Mouse (Mus musculus) kidney, adult 8-10 months (tissue): Measurements from ENCODE around the gene Nelfb.

ENCODE experiments used
- DNase-seq, 2 experiments: peaks; one replicate each; pipeline ENCODE4 v3.0.0; 2022

Gene Nelfb

DNA sequence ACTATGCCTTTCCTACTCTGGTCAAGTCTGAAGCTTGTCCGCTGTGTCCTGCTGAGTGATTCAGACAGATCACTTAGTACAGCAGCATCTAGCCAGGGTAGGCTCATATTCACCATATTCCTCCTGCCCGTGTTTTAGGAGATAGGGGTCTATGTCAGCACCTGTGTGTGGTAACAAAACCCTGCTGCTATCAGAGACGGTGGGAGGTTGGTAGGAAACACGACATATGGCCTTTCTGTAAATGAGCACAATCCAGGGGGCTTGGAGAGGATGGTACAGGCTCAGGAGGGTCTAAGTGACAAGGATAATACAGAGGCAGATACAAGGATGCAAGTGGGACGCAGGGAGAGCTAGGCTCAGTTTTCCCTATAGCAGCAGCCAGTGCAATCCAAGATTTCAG, 18.3 kb upstream of the Nelfb start:
- no peak for DNase-seq

DNA sequence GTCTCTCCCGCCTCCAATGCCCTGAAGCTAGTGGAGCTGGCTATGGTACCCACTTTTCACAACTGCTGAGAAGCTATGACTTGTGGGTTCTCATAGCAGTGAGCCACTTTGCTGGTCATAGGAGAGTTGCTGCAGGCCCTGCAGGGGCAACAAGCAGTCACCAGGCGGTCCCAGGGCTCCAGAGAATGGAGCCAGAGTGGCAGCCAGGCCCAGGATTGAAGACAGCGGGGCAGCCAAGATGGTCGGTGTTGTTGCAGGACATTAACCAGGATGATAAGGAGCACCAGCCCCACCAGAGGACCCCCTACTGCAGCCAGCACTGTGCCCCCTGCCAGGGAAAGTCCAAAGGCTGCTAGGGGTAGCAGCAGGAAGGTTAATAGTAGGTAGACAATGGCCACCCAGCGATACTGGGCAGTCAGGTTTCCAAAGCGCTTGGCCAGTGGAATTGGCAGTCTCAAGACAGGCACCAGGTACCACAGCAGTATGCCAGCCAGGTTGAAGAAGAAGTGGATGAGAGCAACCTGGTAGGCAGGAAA, 17.8 kb upstream of the Nelfb start:
- no peak for DNase-seq

DNA sequence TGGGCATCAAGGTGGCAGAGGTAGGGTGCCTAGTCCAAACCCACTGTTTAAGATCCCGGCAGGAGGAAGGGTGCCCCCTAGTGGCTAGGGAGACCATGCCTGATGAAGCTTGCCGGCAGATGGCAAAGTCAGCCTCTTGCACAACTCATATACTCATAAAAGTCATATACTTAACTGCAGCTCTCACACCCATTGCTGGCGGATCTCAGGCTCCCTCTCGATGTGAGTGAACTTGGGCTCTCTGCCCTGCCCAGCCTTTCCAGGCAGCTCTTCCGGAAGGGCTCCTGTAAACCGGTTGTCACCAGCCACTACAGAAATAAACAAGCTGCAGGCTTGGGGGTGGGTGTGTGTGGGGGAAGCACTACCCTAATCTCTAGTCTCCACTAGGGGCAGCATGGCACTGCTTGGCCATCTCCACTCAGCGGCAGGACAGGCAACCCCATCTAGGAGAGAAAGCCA, 17.2 kb upstream of the Nelfb start:
- DNase-seq: peak; percentile 91 to 94

DNA sequence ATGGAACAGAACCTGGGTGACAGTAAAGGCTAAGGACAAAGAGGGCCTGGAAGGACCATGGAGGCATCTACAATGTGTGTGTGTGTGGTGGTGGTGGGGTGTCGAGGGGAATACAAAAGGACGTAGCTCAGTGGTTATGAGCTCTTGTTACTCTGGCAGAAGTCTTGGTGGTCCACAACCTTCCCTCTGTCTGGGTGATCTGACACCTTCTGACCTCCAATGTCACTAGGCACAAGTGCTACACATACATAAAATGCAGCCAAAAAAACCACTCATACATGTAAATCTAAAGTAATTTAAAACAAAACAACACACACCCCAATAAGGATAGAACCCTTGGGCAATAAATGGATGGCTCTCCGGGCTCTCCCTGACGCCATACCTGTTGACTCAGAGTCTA, 16.1 kb upstream of the Nelfb start:
- DNase-seq: no peak

DNA sequence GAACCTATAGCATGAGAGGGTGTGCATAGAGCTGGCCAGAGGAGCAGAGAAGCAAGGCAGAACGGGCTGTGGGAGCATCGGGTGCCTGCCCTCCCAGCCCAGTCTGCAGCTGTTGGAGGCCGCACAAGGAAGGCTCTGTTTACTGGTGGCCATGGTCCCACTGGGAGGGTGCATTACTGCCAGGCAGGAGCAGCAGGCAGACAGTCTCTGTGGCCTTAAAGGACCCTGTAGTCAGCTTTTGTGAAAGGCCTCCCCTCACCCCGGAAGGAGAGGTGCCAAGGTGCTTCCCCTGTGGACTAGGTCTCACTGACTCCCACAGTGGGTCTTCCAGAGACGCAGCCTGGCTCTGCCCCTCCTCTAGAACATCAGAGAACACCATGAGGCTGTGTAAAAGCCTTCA, 15.6 kb upstream of the Nelfb start:
- DNase-seq: no peak

DNA sequence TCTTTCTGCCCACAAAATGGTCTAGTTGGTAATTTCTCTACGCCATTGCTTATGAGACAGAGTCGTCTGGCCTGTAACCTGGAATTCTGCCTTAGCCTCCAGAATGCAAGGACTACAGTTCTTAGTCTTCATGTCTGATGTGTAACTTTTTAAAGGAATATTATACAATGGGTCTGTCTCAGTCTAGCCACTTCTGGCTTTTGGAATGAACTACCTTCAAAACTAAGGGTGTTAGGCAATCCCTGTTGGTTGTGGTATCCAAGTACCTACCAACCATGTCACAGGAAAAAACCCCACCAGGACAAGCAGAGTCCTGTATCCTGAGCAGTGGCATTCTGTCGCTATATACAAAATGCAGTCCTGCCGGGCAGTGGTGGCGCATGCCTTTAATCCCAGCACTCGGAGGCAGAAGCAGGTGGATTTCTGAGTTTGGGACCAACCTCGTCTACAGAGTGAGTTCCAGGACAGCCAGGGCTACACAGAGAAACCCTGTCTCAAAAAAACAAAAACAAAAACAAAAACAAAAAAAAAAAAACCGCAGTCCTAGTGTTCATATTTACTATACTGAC, 14.6 kb upstream of the Nelfb start:
- no peak for DNase-seq

DNA sequence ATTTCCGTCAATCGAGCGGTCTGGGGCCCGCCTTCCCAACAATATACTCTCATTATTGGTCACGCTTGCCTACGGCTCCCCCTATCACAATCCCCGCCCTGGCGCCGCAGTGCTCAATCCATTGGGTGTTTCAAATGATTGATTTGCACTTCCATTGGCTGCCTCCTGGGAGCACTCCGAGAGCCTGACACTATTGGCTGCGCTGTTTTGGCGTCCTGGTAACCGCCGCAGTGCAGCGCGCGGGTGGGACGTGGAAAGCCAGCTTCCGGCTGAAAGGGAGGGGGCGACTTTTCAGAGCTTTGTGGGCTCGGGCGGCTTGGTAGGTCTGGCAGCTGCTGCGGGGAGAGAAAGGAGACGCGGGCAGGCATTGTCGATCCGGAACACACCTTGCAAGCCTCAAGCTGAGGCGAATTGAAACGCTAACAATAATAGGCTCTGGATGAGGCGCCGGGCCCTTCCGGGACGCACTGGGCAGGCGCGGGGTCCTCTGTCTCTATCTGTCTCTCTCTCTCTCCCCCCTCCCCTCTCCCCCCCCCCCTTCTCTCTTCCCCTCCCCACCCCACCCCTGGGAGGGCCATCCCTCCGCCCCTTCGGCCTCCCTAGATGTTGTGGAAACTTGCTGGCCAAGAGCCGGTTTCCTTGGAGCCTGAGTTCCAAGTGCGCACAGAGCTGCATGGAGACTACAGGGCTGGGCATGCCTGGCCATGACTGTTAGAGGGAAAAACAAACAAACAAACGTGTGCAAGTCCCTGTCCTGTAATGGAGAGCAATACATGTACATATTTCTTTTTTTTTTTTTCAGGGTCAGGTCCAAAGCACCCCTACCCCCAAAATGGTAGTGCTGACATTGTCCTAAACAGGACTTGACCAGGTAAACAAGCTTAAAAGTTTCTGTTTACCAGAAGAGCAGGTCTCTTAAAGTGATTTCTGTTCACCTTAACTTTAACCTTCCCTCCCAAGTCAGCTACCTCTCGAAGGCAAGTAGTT, 13.8 kb upstream of the Nelfb start:
- peak; percentile 99 to 100 for DNase-seq

DNA sequence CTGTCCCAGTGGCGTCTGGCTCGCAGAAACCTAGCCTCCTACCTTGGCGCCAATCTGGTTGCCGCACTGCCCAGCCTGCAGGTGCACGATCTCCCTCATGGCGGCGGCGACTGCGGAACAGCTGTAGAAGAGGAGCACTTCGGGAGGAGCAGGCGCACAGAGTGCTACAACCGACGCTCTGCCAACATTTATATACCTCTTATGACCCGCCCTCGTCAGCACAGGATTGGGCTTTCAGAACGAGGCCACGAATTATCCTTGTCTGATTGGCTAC, 13.1 kb upstream of the Nelfb start, which contains the start of gene Tubb4b:
Gene Tubb4b (minus strand): TSS at position 211 of the 274 bp plus-strand sequence.
- no peak for DNase-seq

DNA sequence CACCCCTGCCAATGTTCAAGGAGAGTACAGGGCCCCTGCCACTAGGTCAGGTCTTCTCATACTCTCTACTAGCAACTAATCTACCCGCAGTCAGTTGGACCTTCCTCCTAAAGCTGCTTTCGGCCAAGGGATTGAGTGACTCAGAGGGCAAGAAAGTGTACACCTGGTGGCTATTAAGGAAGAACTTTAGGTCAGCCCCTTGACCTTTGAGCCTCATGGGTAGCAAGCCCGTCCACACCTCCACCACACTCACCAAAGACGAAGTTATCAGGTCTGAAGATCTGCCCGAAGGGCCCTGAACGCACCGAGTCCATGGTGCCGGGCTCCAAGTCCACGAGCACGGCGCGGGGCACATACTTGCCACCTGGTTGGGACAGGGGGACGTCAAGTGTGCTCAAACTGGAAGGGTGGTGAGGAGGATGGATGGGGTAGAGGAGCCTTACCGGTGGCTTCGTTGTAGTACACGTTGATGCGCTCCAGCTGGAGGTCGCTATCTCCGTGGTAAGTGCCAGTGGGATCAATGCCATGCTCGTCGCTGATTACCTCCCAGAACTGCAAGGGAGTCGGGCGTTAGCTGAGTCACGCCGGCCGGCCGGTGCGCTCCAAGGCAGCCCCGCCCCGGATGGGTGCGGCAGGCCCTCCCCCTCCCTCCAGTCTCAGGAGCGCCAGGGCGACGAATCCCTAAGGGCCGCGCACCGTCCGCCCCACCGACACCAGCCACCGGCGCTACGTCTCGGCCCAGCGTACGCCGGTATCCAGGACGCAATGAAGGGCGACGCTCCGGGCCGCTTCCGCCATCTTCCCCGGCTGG, 12.6 kb upstream of the Nelfb start:
- DNase-seq: peak; percentile 79 to 84

DNA sequence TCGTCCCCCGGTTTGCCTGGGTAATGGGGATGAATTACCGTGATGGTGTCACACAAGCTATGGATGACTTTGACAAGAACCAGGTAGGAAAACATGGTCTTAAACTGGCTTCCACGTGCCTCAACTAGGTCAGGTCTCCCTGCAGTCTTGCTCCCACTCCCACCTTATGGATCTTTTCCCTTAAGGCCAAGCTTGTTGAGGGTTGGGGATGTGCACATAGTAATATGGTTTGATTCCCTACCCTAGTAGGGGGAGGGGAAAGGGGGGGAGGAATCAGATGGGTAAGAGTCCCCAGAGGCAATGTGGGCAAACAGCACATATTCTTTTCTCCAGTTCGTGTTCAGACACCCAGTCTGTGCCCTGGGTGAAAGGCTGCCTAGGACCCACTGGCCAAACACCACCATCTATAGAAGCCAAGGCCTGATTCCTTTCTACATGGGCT, 10.1 kb upstream of the Nelfb start:
- no peak for DNase-seq

DNA sequence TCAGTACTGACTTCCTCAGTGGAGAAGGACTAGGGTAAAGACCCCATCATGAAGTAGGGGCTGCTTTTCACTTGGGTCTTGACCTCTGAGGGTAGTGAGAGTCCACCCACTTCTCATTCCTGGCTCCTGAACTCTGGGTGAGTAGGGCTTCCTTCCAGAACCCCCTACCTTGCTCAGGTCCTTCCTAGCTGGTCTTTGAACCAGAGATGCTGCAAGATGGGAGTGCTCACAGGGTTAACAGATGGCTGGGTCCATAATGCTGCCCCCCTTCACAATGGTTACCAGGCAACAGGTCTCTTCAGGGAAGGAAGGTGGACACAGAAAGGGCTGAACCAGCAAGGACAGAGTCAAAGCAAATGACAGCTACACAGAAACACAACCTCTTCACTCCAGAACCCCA, 7.2 kb upstream of the Nelfb start, which contains the start of gene Fam166a:
Gene Fam166a (plus strand): TSS at position 301 of the 400 bp plus-strand sequence.
- DNase-seq: no peak

DNA sequence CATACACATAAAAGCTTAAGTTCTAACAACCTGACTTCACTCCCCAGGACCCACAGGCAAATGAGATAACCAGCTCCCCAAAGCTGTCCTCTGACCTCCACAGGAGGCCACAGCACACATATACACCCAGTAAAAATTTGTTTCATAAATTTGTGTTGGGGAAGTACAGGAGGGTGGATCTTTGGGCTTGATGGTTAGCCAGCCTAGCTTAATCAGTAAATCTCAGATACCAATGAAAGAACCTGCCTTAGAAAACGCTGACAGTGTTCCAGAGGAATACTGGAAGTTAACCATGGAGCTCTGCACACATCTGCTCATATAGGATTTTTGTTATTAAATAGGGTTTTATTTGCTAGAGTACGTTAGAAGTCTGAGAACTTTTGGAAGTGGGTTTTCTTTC, 6.4 kb upstream of the Nelfb start:
- DNase-seq: no peak

DNA sequence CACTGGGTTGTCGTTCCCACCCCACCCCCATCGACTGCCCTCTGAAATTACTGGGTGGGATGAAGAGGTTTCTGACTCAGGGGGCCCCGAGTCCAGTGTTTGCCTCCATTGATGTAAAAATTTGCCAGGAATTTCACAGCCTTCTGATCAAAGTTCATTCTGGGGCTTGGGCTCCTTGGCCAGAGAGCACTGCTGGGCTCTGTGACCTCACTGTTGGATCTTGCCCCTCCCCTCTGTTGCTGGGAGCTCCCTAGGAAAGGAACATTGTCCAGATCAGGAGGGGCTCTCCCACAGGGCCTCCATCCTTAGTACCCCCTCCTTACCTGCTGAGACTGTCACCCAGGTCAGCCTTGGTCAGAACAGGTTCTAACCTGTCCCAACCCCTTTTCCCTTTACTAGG, 3.2 kb upstream of the Nelfb start, which contains the start of gene Stpg3:
Gene Stpg3 (minus strand): TSS at position 194 of the 400 bp plus-strand sequence.
- peak; percentile 56 to 68 for DNase-seq

DNA sequence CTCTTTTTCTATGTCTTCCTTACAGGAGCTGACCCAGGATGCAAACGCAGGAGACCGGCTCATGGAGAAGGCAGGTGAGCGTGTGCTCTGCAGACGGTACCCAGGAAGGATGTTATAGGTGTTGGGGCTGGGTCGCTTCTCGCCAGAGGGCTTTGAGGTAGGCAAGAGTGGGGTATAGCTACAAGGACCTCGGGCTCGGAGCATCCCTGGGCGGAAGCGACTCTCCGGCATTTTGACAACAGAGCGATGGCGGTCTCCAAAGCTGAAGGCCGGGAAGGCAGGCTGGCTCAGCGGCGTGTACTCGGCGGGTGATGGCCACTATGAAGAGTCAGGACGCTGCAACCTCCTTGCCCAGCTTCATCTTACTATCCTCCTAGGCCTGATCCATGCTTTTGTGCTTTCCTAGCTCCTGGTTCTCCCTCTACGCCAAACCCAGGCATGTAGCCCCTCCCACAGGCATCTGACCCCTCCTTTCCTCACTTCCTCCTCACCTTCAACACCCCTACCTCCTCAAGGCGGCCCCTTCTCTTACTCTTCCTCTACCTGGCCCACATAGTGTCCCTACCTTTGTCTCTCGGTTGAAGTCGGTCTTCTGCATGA, 2.1 kb upstream of the Nelfb start:
- no peak for DNase-seq

DNA sequence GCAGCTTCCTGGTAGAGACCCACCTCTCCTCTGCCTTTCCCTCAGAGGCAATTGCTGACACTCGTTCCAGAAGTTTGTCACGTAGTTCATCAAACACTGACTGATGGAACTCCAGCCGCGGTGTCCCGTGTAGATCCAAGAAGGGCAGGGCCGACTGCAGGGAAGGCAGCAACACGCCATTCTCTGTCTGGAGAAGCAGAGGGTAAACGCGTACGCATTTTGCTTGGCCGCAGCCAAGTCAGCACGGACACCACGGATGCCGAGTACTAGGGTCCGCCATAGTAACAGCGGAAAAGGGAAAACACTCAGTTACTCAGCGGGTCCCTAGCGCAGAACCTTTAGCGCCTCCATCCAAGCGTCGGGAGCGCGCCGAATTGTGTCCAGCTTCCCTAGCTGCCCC, 603 bp downstream of the Nelfb start:
- no peak for DNase-seq

DNA sequence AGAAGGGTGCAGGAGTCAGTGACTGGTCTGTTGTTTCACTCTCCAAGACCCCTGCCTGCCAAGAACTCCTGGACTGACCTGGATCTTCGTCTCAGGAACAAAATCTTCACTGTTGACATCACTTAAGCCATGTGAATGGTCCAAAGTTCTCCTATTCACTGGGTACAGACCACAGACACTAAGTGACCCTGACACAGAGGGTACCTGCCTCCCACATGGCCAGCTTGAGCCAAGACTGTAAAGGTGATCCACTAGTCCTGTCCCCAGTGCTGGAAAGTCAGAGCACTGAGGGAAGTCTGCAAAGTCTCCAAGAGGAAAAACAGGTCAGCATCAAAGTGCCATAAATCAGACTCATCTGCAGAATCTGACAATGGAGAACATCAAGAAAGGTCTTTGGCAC, 3.7 kb downstream of the Nelfb start:
- no peak for DNase-seq

DNA sequence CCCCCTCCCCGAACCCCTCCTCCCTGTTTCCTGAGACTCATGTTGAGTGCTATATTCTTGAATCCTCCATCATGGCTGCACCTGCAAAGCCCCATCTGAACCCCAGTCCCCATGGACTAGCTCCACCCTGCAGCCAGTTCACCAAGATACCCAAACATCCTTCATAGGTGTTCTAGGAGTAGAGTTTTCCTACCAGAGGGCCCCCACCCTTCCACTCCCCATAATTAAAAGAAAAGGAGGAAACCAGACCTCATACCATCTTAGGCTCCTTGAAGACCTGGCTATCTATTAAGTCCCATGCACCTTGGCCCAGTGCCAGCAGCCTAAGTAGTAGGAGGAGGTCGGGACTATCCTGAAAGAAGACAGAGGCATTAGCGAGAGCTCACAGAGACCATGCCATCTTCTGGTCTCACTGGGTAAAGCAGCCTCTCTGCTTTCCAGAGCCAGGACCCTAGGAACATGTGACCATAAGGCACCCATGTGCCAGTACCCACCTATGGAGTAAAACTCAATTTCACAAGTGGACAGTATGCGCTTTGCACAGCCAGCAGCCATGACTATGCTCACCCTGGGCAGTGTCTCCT, 7.6 kb downstream of the Nelfb start:
- no peak for DNase-seq

DNA sequence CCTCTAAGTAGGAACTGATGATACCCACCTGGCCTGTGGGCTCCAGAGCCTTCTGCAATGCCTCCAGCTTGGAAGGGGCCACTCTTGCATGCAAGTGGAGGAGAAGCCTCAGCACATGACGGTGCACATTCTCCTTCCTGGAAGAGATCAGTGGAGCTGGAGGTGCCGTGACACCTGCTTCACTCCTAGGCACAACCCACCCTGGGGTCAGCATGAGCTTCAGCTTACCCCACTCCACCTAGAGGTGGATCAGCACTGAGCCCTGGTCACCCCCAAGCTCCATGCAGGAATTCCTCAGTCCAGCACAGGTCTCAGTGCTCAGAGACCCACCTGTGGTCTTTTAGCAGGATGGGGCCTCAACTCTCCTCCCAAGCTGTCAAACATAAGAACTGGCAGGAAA, 10.7 kb downstream of the Nelfb start:
- no peak for DNase-seq

DNA sequence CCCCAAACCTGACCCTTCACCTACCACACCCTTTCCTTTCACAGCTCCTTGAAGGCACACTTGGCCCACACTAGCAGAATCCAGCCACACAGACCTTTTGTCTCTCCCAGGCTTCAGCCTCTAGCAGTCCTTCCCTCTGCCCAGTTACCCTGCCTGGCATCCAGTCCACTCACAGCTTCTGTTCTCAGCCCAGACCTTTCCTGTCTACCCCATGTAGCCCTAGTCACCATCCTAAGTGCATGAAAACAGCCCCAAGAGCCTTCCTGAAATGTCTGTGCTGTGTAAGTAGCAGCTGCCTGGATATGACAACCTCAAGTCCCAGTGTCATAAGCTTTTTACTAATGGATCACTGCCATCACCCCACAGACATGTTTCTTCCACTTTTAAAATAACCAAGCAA, 13.3 kb downstream of the Nelfb start:
- no peak for DNase-seq

DNA sequence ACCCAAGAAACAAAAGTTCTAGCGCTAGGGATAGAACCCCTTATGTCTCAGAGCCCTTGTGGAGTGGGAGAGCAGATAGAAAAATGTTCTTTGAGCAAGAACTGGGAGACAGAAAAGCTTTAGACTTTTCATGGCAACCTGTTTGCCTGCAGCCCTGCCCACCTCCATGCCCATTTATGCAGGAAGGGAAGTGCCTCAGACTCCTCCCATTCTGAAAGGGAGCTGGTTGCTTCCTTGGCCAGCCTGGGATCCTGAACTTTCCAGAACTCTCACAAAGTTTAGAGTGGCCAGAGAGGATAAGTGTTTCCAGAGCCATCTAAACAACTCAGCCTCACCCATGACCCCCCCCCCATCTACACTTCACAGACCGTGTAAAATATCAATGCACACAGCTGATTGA, 14.1 kb downstream of the Nelfb start:
- no peak for DNase-seq

DNA sequence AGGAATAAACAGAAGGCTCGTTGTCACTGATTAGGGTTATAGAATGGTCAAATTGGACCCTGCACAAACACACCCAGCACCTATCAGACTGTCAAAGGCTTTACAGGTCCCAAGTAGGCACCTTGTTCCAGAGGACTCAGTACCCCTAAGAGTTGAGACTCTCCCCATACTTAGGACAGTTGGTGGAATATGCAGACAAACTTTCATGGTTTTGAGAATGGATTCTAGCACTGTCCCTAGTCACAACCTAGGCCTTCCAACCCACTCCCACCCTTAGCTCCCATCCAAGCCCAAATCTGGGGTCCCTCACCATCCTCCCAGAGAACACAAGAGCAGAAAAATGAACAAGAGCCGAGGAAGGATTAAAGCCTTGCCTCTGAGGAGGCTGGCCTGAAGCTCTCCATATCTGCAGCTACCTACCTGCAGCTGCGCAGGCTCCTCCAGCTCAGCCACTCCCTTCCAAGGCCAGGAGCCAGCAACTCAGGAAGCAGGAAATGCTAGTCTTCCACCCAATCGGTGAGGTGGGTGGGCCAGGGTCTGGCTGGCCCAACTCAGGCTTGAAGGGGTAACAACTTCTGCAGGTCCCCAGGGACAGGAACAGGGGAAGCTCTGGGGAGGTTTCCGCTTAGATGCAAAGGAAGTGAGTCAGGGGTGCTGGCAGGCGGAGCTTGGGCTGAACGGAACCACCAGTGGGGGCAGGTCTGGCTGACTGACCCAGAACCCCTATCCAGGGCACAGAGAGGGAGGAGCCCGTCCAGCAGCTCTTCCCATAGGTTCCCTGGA, 14.9 kb downstream of the Nelfb start, which contains the start of gene Tor4a:
Gene Tor4a (minus strand): TSS at position 715 of the 783 bp plus-strand sequence.
- DNase-seq: peak; percentile 86 to 92
